Mouse (Mus musculus) cerebellum, postnatal 4 days (tissue): ENCODE data around the gene Hamp.

ENCODE experiments used
- DNase-seq, 2 experiments: peaks; one replicate each; pipeline ENCODE4 v3.0.0; 2022; ENCODE audit warnings: low spot score in 2 of 2, mixed read lengths in 1 of 2

Gene Hamp

GRCm38 (mm10) chr7:30943909-30944635, at the start of gene Hamp:
TSS of gene Hamp (minus strand) at chr7:30944032.
- DNase-seq, result no peak

- no peak for DNase-seq
Observed at GRCm38 (mm10) chr7:30992148-30992547, 48.3 kb upstream of the Hamp start.

GRCm38 (mm10) chr7:30988519-30989162, 44.8 kb upstream of the Hamp start:
- no peak for DNase-seq

- DNase-seq, result no peak
Observed at GRCm38 (mm10) chr7:30985357-30985756, 41.5 kb upstream of the Hamp start.

GRCm38 (mm10) chr7:30981703-30982102, 37.9 kb upstream of the Hamp start:
- no peak for DNase-seq

DNA sequence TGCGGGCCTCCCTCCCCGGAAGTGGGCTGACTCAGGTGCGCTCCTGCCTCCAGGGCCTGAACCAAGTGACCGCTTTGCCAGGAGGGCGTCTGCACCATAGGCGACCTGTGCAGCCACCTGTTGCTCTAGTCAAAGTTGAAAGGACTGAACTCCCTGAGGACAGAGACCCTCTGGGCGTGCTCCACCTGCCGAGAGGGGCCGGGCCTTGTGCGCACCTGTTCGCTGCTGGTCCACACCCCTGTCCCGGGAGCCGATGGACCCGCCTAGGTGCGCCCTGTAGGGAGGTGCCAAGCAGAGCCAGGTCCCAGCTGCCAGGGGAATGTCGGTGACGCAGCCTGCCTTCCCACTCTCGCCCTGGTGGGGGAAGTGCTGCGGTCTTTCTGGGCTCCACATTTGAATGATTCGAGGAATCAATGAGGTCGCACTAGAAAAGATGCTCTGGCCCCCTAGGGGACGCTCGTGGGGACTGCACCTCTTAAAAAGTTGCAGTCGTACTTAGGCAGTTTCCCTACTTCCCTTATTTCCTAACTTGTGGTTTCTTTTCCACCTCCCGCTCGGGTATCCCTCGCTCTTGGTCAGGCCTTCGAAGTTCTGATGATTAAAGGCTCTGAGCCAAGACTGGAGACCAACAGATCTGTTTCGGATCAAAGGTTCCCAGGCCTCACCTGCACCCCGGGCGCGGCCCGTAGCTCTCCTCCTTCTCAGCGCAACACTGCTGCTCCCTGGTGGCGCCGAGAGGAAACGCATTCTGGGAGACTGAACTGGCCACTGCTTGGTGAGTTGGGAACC, 29.9 kb upstream of the Hamp start, which contains the start of gene Fam187b:
Gene Fam187b (plus strand): TSS at position 290 of the 789 bp plus-strand sequence.
- peak; percentile 77 to 84 for DNase-seq

DNA sequence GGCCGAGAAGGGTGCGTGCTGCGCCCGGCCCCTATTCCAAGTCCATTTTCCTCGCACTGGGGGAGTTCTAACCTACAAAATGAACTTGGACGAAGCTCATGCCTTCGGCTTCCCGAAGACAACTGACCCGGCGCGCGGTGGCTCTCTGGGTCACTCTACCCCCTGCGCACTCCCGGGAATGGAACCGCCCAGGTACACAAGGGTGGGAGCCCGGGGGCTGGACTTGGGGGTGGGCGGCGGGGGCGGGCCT, 29.3 kb upstream of the Hamp start, which contains the start of gene Lsr:
Gene Lsr (minus strand): TSS at position 214 of the 250 bp plus-strand sequence.
- no peak for DNase-seq

DNA sequence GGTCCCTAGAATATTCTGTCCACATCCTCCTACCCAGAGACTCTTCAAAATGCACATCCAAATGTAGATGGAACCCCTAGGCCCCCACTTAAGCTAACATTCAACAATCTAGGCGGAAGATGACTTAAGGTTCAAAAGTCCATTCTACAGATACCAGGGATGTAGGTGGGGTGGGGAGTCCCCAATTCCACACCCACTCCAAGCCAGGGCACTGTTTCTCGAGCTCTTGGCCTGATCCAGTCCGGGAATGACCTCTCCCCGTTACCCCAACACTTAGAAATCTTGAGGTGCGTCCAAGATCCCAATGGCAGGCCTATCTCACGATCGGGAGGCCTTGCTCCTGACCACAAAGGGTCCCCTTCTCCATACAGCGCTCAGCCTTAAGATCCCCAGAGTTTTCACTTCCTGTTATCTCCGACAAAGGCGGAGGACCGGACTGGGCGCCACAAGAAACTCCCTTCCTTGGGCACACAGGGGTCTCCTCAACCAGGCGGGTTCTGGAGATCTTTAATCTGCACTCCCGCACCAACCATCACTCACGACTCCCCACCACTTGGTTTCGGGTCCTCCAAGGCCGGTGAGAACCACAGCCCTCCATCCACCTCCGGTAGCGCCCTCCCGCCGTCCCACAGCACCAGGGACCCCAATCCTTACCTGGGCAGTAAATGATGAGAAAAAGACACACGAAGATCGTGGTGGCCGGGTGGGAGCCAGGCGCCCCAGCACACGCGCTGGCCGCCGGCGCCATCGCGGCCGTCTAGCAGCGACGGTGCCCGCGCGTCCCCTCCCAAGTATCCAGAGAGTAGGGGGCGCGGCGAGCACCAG, 28.8 kb upstream of the Hamp start:
- no peak for DNase-seq

DNA sequence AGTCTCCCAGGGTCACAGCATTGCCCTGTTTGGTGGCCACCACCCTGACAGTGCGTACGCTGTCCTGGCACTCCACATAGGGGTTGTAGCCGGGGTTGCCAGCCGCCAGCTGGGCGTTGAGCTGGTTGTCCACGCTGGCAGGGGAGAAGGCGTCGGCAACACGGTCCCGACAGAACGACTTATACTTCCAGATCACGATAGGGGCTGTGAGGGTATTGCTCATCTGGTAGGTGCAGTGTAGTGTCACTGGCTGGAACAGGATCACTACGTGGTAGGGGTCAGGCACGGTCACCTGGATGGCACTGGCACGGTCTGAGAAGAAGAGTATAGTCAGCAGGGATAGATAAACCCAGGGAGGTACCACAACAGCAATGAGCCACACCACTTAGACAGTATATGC, 28.1 kb upstream of the Hamp start:
- DNase-seq, result no peak

DNA sequence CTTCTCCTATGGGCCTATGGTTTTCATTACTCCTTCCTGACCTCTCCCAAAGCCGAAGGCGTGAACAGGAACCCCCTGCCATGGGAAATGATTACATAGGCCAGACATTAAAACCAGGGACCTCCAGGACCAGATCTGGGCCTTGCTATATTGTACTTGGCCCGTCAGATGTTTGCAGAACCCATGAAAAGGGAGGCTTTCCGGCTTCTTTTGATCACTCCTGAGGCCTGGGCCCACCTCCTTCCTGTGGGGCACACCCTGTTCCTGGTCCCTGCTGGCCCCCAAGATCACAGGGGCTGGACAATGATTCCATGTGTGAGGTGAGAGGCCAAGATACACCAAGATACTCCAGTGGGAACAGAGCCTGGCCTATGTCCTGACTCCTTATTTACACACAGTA, 25.3 kb upstream of the Hamp start:
- no peak for DNase-seq

- no peak for DNase-seq
Observed at GRCm38 (mm10) chr7:30968611-30969010, 24.8 kb upstream of the Hamp start.

- no peak for DNase-seq
Observed at GRCm38 (mm10) chr7:30966657-30967056, 22.8 kb upstream of the Hamp start.

GRCm38 (mm10) chr7:30965677-30966076, 21.8 kb upstream of the Hamp start:
- no peak for DNase-seq

DNA sequence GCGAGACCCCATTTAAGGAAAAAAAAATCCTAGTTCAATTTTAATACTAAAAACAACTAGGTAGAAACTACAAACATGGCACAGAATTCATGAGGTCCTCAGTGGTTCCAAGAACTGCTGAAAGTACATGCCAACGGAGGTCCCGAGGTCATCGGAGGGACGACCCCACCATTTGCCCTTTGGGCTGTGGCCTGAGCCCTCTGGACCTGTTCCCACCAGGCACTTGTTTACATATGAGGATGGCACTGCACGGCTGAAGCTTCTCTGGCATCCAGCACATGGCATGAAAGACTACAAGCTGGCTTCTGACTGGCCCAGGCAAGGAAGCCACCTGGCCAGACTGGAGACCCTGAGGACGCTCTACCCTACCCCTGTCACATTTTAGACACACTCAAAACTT, 20.5 kb upstream of the Hamp start:
- no peak for DNase-seq

- no peak for DNase-seq
Observed at GRCm38 (mm10) chr7:30962862-30963261, 19.0 kb upstream of the Hamp start.

DNA sequence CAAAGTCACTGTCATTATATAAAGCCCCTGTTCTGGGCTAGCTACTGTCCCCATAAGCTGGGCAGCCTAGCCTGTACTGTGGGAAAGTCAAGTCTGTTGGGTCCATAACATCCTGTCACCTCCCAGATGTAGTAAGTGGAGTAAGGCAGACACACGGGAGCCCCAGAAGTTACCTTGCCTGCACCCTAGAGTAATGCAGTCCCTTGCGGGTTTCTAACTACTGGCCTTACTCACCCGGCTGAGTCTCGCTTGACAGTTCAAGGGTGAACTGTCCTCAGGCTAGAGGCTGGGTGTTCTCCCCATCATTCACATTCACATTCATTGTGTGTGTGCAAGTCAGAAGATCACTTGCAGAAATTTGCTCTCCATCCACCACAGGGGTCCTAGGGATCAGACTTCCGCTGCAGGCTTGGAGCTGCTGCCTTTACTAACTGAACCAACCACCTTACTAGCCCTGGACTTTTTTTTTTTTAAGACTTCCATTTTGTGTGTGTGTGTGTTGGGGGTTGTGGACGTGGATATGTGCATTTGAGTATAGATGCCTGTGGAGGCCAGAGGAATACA, 16.0 kb upstream of the Hamp start:
- DNase-seq, result no peak

DNA sequence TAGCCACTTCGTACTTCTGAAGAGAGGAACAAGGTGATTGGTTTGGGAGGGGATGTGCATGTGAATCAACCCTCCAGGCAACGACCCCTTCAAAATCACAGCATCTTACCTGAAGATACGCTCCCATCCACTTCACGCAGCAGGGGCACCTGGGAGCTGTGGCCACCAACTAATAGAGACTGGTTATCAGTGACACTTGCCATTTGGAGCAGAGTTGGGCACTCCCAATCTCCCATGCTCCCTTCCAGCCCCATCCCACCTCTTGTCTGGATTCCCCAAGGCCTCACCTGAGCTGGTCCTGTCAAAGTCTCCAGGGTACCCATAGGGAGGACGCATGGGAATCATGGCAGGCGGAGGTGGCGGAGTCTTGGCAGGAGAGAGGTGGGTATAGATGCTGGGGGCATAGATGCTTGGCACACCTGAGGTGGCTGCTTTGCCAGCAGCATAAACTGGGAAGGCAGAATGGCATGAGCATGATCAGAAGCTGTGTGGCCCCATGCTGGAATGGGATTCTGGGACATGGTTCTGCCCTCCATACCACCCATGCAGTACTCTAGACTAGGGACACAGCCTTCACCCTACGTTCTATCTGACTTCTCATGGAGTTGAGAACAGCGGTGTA, 15.1 kb upstream of the Hamp start:
- DNase-seq, result no peak

GRCm38 (mm10) chr7:30958109-30958865, 14.5 kb upstream of the Hamp start:
- DNase-seq, result no peak

GRCm38 (mm10) chr7:30957367-30957783, 13.5 kb upstream of the Hamp start:
- DNase-seq, result peak; percentile 77 to 92

DNA sequence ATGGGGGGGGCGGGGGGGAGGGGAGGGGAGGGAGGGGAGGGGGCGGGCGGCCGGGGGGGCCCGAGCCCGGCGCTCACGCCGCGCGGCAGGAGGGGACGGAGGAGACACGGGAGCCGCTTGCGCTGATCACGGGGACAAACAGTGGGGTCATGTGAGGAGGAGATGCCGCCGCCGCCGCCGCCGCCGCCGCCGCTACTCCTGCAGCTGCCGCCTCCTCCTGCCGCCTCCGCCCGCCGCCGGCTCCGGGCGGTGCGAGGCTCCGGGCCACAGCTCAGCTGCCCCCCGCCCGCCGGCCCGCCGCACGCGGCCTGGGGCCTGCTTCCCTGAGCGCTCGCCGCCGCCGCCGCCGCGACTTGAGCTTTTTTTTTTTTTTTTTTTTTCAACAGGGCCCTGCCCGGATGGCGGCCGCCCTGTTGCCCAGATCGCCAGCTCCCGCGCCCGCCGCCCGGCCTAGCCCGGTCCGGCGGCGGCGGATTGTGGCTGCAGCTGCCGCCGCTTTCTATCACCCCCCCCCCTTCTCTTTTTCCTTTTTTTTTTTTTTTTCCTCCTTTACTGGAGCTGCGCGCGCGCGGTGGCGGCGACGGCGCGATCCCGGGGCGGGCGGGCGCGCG, 13.0 kb upstream of the Hamp start, which contains the start of gene Usf2:
Gene Usf2 (minus strand): TSS at position 48 of the 611 bp plus-strand sequence.
- peak; percentile 48 to 71 for DNase-seq
